Mouse (Mus musculus): Measurements from ENCODE around the gene Sh3glb2. TPM values are rescaled to one million over a fixed set of nuclear protein-coding genes. Genes with fewer than 3 reads are reported as not detected.

Gene Sh3glb2
- polyA plus RNA-seq, 1 experiment from 2014 or later = 38.1 TPM

GRCm38 (mm10) chr2:30299525-30299924, 59.6 kb downstream of the Sh3glb2 start:
- no peaks in the 10 kb centered on the region for H3K27me3 ChIP-seq (replicated peaks; ENCODE audit: control insufficient read depth, insufficient read depth, low read length)
- WGBS = 72% methylated on average over 3 of the region's 3 CpGs
- peak; percentile 61 for TF ChIP-seq CTCF (IDR thresholded peaks at IDR 0.05; ENCODE audit: low read depth)
- no peak overlapping the region for H3K27ac ChIP-seq (ENCODE audit: low read depth, low read length)
- H3K4me3 ChIP-seq (ENCODE audit: low read depth, low read length) = no peak overlapping the region
- no peak overlapping the region for H3K4me2 ChIP-seq (replicated peaks; ENCODE audit: low read depth)
- no peak overlapping the region for H3K9ac ChIP-seq (ENCODE audit: low read depth, low read length)
- no peaks in the 10 kb centered on the region for H3K4me1 ChIP-seq (replicated peaks; ENCODE audit: control insufficient read depth, insufficient read depth, low read length)
- no peak for ATAC-seq
- H3K36me3 ChIP-seq (ENCODE audit: control insufficient read depth, insufficient read depth) = peaks cover 53% of the 10 kb centered on the region
- no peaks in the 10 kb centered on the region for H3K9me3 ChIP-seq (ENCODE audit: control insufficient read depth)

Small RNA genes lying within 50 kb of the gene (microRNA-seq; reads per million reads assigned to microRNA genes)
- gene Gm47292 = not detected

Other genes with a start within 250 kb of the Sh3glb2 start
- gene Zer1, start 234.8 kb downstream of the Sh3glb2 start, polyA plus RNA-seq (2015; fragmentation: Nextera tagmentation; extraction: Ambion mirVana) = 2.6 and 2.8 TPM in 2 replicates
- 5.3 and 8.5 TPM in 2 replicates for gene Tbc1d13, start 225.6 kb downstream of the Sh3glb2 start, polyA plus RNA-seq (2015; fragmentation: Nextera tagmentation; extraction: Ambion mirVana)
- 56.3 and 59.3 TPM in 2 replicates for gene Endog, start 187.8 kb downstream of the Sh3glb2 start, polyA plus RNA-seq (2015; fragmentation: Nextera tagmentation; extraction: Ambion mirVana)
- gene Spout1, start 180.9 kb downstream of the Sh3glb2 start, polyA plus RNA-seq (2015; fragmentation: Nextera tagmentation; extraction: Ambion mirVana) = 17.3 and 18.7 TPM in 2 replicates
- 17.3 and 20.5 TPM in 2 replicates for gene Kyat1, start 153.5 kb downstream of the Sh3glb2 start, polyA plus RNA-seq (2015; fragmentation: Nextera tagmentation; extraction: Ambion mirVana)
- gene Lrrc8a, start 121.6 kb downstream of the Sh3glb2 start, polyA plus RNA-seq (2015; fragmentation: Nextera tagmentation; extraction: Ambion mirVana) = 40.4 and 40.5 TPM in 2 replicates
- 0.03 and 0.04 TPM in 2 replicates for gene Gm28035, start 118.8 kb downstream of the Sh3glb2 start, polyA plus RNA-seq (2015; fragmentation: Nextera tagmentation; extraction: Ambion mirVana)
- 3.1 and 3.7 TPM in 2 replicates for gene Phyhd1, start 93.1 kb downstream of the Sh3glb2 start, polyA plus RNA-seq (2015; fragmentation: Nextera tagmentation; extraction: Ambion mirVana)
- not detected in 2 replicates for gene Gm28038, start 78.3 kb downstream of the Sh3glb2 start, polyA plus RNA-seq (2015; fragmentation: Nextera tagmentation; extraction: Ambion mirVana)
- 23.7 and 24.7 TPM in 2 replicates for gene Dolk, start 73.0 kb downstream of the Sh3glb2 start, polyA plus RNA-seq (2015; fragmentation: Nextera tagmentation; extraction: Ambion mirVana)
- gene Nup188, start 72.9 kb downstream of the Sh3glb2 start, polyA plus RNA-seq (2015; fragmentation: Nextera tagmentation; extraction: Ambion mirVana) = 7.1 and 9.1 TPM in 2 replicates
- gene Miga2, start 4.9 kb upstream of the Sh3glb2 start, polyA plus RNA-seq (2015; fragmentation: Nextera tagmentation; extraction: Ambion mirVana) = 12.6 TPM in 2 replicates
- 39.5 and 41.5 TPM in 2 replicates for gene Dolpp1, start 32.9 kb upstream of the Sh3glb2 start, polyA plus RNA-seq (2015; fragmentation: Nextera tagmentation; extraction: Ambion mirVana)
- gene Crat, start 56.5 kb upstream of the Sh3glb2 start, polyA plus RNA-seq (2015; fragmentation: Nextera tagmentation; extraction: Ambion mirVana) = 46.1 and 46.4 TPM in 2 replicates
- 70.9 and 71.4 TPM in 2 replicates for gene Ptpa, start 56.7 kb upstream of the Sh3glb2 start, polyA plus RNA-seq (2015; fragmentation: Nextera tagmentation; extraction: Ambion mirVana)
- 1.6 and 2.2 TPM in 2 replicates for gene Ier5l, start 114.9 kb upstream of the Sh3glb2 start, polyA plus RNA-seq (2015; fragmentation: Nextera tagmentation; extraction: Ambion mirVana)
- gene Cstad, start 235.7 kb upstream of the Sh3glb2 start, polyA plus RNA-seq (2015; fragmentation: Nextera tagmentation; extraction: Ambion mirVana) = 0.53 and 0.63 TPM in 2 replicates